Mouse (Mus musculus) CH12.LX (cell line): Measurements from ENCODE around the gene Xrra1. TPM values are rescaled to one million over a fixed set of nuclear protein-coding genes. Genes with fewer than 3 reads are reported as not detected.

ENCODE experiments used
- DNase-seq: peaks from one replicate; pipeline ENCODE4 v3.0.0-alpha.2; 2013; ENCODE audit errors: extremely low read depth
- H3K27ac ChIP-seq: 2 replicates; pipeline ENCODE4 v1.5.1; 2012; ENCODE audit warnings: low read depth, mild to moderate bottlenecking, control low read depth, moderate library complexity; ENCODE audit not compliant: insufficient read depth
- H3K27me3 ChIP-seq: replicated peaks from 2 replicates; pipeline ENCODE3; 2012; ENCODE audit warnings: inconsistent platforms
- H3K36me3 ChIP-seq, 2 experiments: replicated peaks in 1 of 2; 2 replicates each; pipeline versions ENCODE3 to v1.6.1; 2012; ENCODE audit warnings: inconsistent platforms in 1 of 2, low read length in 1 of 2, mild to moderate bottlenecking in 1 of 2, mixed read lengths in 1 of 2, moderate library complexity in 1 of 2; ENCODE audit not compliant: control insufficient read depth in 1 of 2, insufficient read depth in 1 of 2
- H3K4me1 ChIP-seq, 2 experiments: 2 replicates each; pipeline ENCODE4 v1.6.1; 2012; ENCODE audit warnings: inconsistent platforms in 1 of 2, moderate library complexity in 1 of 2; ENCODE audit not compliant: insufficient read depth in 2 of 2, control insufficient read depth in 1 of 2
- H3K4me2 ChIP-seq: 2 replicates; pipeline ENCODE4 v1.6.1; 2012; ENCODE audit warnings: low read depth, mild to moderate bottlenecking, control low read depth; ENCODE audit not compliant: poor library complexity, insufficient read depth, severe bottlenecking
- H3K4me3 ChIP-seq, 3 experiments: fragments of 150-350 bp in 1 of 3; sonication (generic) in 1 of 3; replicated peaks in 1 of 3; 2 replicates each; pipeline versions ENCODE3 to v1.5.1; 2011 to 2012; ENCODE audit warnings: low read depth in 2 of 3, low read length in 2 of 3, mild to moderate bottlenecking in 2 of 3, moderate library complexity in 2 of 3, control low read depth in 1 of 3, improper control_type of control experiment in 1 of 3, inconsistent platforms in 1 of 3, mixed read lengths in 1 of 3; ENCODE audit not compliant: poor library complexity in 1 of 3
- H3K79me2 ChIP-seq: replicated peaks from 2 replicates; pipeline ENCODE4 v1.6.1; 2012; ENCODE audit warnings: mild to moderate bottlenecking, moderate library complexity; ENCODE audit not compliant: control insufficient read depth, poor library complexity, insufficient read depth, severe bottlenecking; ENCODE audit errors: extremely low read depth
- H3K9ac ChIP-seq: 2 replicates; pipeline ENCODE4 v1.6.1; 2012; ENCODE audit warnings: low read depth, mild to moderate bottlenecking, control low read depth, moderate library complexity; ENCODE audit not compliant: insufficient read depth
- H3K9me3 ChIP-seq: replicated peaks from 2 replicates; pipeline ENCODE3; 2012; ENCODE audit warnings: low read length, inconsistent platforms, mixed read lengths
- BHLHE40 ChIP-seq: IDR thresholded peaks from 2 replicates; pipeline ENCODE4 v1.6.1; 2011; ENCODE audit warnings: mild to moderate bottlenecking, low read depth, low read length, improper control_type of control experiment
- CHD2 ChIP-seq: IDR thresholded peaks from 2 replicates; pipeline ENCODE4 v1.6.1; 2011; ENCODE audit warnings: low read length, improper control_type of control experiment
- CTCF ChIP-seq, 2 experiments: IDR thresholded peaks in 1 of 2; conservative IDR thresholded peaks in 1 of 2; 2 replicates each; pipeline ENCODE4 v1.5.1; 2011 to 2012; ENCODE audit warnings: low read depth in 2 of 2, low read length in 2 of 2, improper control_type of control experiment in 1 of 2, inconsistent platforms in 1 of 2, mild to moderate bottlenecking in 1 of 2, moderate library complexity in 1 of 2
- E2F4 ChIP-seq: IDR thresholded peaks from 2 replicates; pipeline ENCODE4 v1.6.1; 2011; ENCODE audit warnings: low read depth, low read length, improper control_type of control experiment; ENCODE audit not compliant: insufficient replicate concordance
- ELF1 ChIP-seq: IDR thresholded peaks from 2 replicates; pipeline ENCODE4 v1.6.1; 2014; ENCODE audit warnings: low read depth, mild to moderate bottlenecking, inconsistent platforms, low read length, improper control_type of control experiment
- EP300 ChIP-seq: IDR thresholded peaks from 2 replicates; pipeline ENCODE4 v1.6.1; 2011; ENCODE audit warnings: low read length, improper control_type of control experiment
- ETS1 ChIP-seq: conservative IDR thresholded peaks from 2 replicates; pipeline ENCODE4 v1.6.1; 2012; ENCODE audit warnings: low read depth, mild to moderate bottlenecking, inconsistent platforms, low read length, improper control_type of control experiment, moderate library complexity
- GABPA ChIP-seq: IDR thresholded peaks from 2 replicates; pipeline ENCODE4 v1.6.1; 2012; ENCODE audit warnings: low read depth, low read length, improper control_type of control experiment, inconsistent platforms; ENCODE audit not compliant: insufficient replicate concordance
- HCFC1 ChIP-seq: IDR thresholded peaks from 2 replicates; pipeline ENCODE4 v1.6.1; 2012; ENCODE audit warnings: low read depth, mild to moderate bottlenecking, inconsistent platforms, low read length, improper control_type of control experiment
- IRF4 ChIP-seq: IDR thresholded peaks from 2 replicates; pipeline ENCODE4 v1.6.1; 2014; ENCODE audit warnings: low read depth, mild to moderate bottlenecking, inconsistent platforms, low read length, improper control_type of control experiment
- JUN ChIP-seq: IDR thresholded peaks from 2 replicates; pipeline ENCODE4 v1.6.1; 2011; ENCODE audit warnings: low read depth, mild to moderate bottlenecking, low read length, improper control_type of control experiment, moderate library complexity; ENCODE audit not compliant: insufficient read depth
- JUND ChIP-seq: conservative IDR thresholded peaks from 2 replicates; pipeline ENCODE4 v1.6.1; 2011; ENCODE audit warnings: low read depth, low read length, improper control_type of control experiment
- KAT2A ChIP-seq: IDR thresholded peaks from 2 replicates; pipeline ENCODE4 v1.6.1; 2012; ENCODE audit warnings: low read length, improper control_type of control experiment, inconsistent platforms; ENCODE audit not compliant: insufficient replicate concordance
- MAX ChIP-seq: IDR thresholded peaks from 2 replicates; pipeline ENCODE4 v1.6.1; 2011; ENCODE audit warnings: low read length, improper control_type of control experiment
- MAZ ChIP-seq: IDR thresholded peaks from 2 replicates; pipeline ENCODE4 v1.6.1; 2012; ENCODE audit warnings: low read depth, mild to moderate bottlenecking, inconsistent platforms, low read length, improper control_type of control experiment, moderate library complexity
- MEF2A ChIP-seq: IDR thresholded peaks from 2 replicates; pipeline ENCODE4 v1.6.1; 2014; ENCODE audit warnings: low read depth, mild to moderate bottlenecking, inconsistent platforms, low read length, improper control_type of control experiment, borderline replicate concordance
- NELFE ChIP-seq: IDR thresholded peaks from 2 replicates; pipeline ENCODE4 v1.6.1; 2011; ENCODE audit warnings: low read depth, low read length, improper control_type of control experiment
- NRF1 ChIP-seq: IDR thresholded peaks from 2 replicates; pipeline ENCODE4 v1.6.1; 2014; ENCODE audit warnings: low read depth, mild to moderate bottlenecking, inconsistent platforms, low read length, improper control_type of control experiment, moderate library complexity
- PAX5 ChIP-seq: IDR thresholded peaks from 2 replicates; pipeline ENCODE4 v1.6.1; 2012; ENCODE audit warnings: low read length, inconsistent platforms, mixed read lengths
- POLR2A ChIP-seq: IDR thresholded peaks from 2 replicates; pipeline ENCODE4 v1.6.1; 2011; ENCODE audit warnings: low read depth, mild to moderate bottlenecking, improper control_type of control experiment, low read length
- RAD21 ChIP-seq: IDR thresholded peaks from 2 replicates; pipeline ENCODE4 v1.6.1; 2011; ENCODE audit warnings: low read depth, mild to moderate bottlenecking, low read length, improper control_type of control experiment, moderate library complexity
- RCOR1 ChIP-seq: conservative IDR thresholded peaks from 2 replicates; pipeline ENCODE4 v1.6.1; 2012; ENCODE audit warnings: low read depth, mild to moderate bottlenecking, inconsistent platforms, low read length, improper control_type of control experiment
- SIN3A ChIP-seq: IDR thresholded peaks from 2 replicates; pipeline ENCODE4 v1.6.1; 2012; ENCODE audit warnings: low read length, improper control_type of control experiment, inconsistent platforms
- SMC3 ChIP-seq: IDR thresholded peaks from 2 replicates; pipeline ENCODE4 v1.6.1; 2011; ENCODE audit warnings: low read depth, low read length, improper control_type of control experiment
- TBP ChIP-seq: conservative IDR thresholded peaks from 2 replicates; pipeline ENCODE4 v1.6.1; 2011; ENCODE audit warnings: low read depth, low read length, improper control_type of control experiment
- TCF12 ChIP-seq: IDR thresholded peaks from 2 replicates; pipeline ENCODE4 v1.6.1; 2014; ENCODE audit warnings: low read depth, mild to moderate bottlenecking, inconsistent platforms, low read length, improper control_type of control experiment
- USF1 ChIP-seq: IDR thresholded peaks from 2 replicates; pipeline ENCODE4 v1.6.1; 2014; ENCODE audit warnings: low read depth, mild to moderate bottlenecking, inconsistent platforms, low read length, improper control_type of control experiment
- USF2 ChIP-seq: conservative IDR thresholded peaks from 2 replicates; pipeline ENCODE4 v1.6.1; 2011; ENCODE audit warnings: low read depth, low read length, improper control_type of control experiment
- ZC3H11A ChIP-seq: IDR thresholded peaks from 2 replicates; pipeline ENCODE4 v1.6.1; 2012; ENCODE audit warnings: low read depth, mild to moderate bottlenecking, inconsistent platforms, low read length, improper control_type of control experiment
- ZKSCAN1 ChIP-seq: IDR thresholded peaks from 2 replicates; pipeline ENCODE4 v1.6.1; 2012; ENCODE audit warnings: low read depth, inconsistent platforms, low read length, improper control_type of control experiment, borderline replicate concordance
- ZMIZ1 ChIP-seq: IDR thresholded peaks from 2 replicates; pipeline ENCODE4 v1.6.1; 2012; ENCODE audit warnings: low read depth, mild to moderate bottlenecking, inconsistent platforms, low read length, improper control_type of control experiment
- ZNF384 ChIP-seq: IDR thresholded peaks from 2 replicates; pipeline ENCODE4 v1.6.1; 2012; ENCODE audit warnings: low read depth, low read length, improper control_type of control experiment, inconsistent platforms
- dilution Hi-C: fragments of 300-500 bp; cut with MboI; formaldehyde crosslinking; loops from 2 replicates; pipeline ENCODE4 v1.14.3; 2020; ENCODE audit warnings: low sequenced_read_pairs; ENCODE audit not compliant: extremely low pct_unique_long_range_greater_than_20kb, extremely low pct_ligation_motif_present
- in situ Hi-C: fragments of 300-500 bp; cut with MboI; formaldehyde crosslinking; loops from 3 replicates; pipeline ENCODE4 v1.14.3; 2019; ENCODE audit warnings: low sequenced_read_pairs, low pct_ligation_motif_present, low pct_unique_long_range_greater_than_20kb, mixed read lengths
- polyA plus RNA-seq: library from polyadenylated mRNA; unstranded; fragments of >175 nt; gene quantifications from 2 replicates; pipeline ENCODE4 v1.2.1, GENCODE M21; 2012; ENCODE audit warnings: low read depth; ENCODE audit not compliant: insufficient read length
- total RNA-seq, 2 experiments: library from RNA; depleted of rRNA; stranded (reverse); fragments of 300-350 nt in 1 of 2; fragments of >200 nt in 1 of 2; gene quantifications; 2 replicates each; pipeline ENCODE4 v1.2.3; 2012 to 2014

Gene Xrra1
- total and polyA plus RNA-seq, 3 experiments, result 0.17 to 0.59 (median 0.49) TPM

DNA sequence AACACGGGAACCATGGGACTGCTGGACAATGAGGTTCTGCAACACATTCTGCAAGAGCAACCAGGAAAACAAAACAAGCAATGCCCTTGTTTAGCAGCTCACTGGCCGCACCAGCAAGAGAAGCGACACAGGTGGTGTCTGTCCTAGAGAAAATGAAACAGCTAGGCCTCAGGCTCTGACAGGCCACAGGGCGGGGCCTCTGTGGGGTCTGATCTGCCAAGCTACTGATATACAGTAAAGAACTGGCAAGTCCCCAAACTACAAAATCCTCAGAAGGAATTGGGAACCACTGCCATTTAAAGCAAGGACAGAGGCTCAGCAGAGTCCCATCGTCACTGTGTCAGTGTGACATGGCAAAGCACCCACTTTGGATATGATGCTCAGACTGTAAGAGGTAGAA is 36.5 kb upstream of the Xrra1 start (continued):
- TF ChIP-seq JUND, result no peak
- no peak for TF ChIP-seq CTCF (conservative IDR thresholded peaks at IDR 0.05 in 1 of 2, IDR thresholded peaks at IDR 0.05 in 1 of 2; ENCODE audit: low read depth in 2 of 2, low read length in 2 of 2)
- no peak for TF ChIP-seq NRF1
- TF ChIP-seq ETS1, result no peak
- no peak for TF ChIP-seq E2F4
- TF ChIP-seq USF2, result no peak
- TF ChIP-seq TBP, result no peak
- TF ChIP-seq ZNF384, result no peak

GRCm38 (mm10) chr7:99823045-99823663 is 35.8 kb upstream of the Xrra1 start:
- H3K9me3 ChIP-seq, result no peaks in the 10 kb centered on the region
- peak overlapping the region; percentile 63 for H3K9ac ChIP-seq
- peaks cover 13 to 43% of the 10 kb centered on the region in 2 experiments for H3K4me1 ChIP-seq
- peak; percentile 62 for DNase-seq
- in situ Hi-C loops, result no loop called here
- peak overlapping the region; percentile 52 to 62 (median 58) for H3K4me3 ChIP-seq
- TF ChIP-seq RAD21, result no peak
- 0 out of 2 replicates have a peak, but pooled peaks have one; percentile 48 for TF ChIP-seq SIN3A
- TF ChIP-seq ELF1, result peak; percentile 69
- peak; percentile 69 for TF ChIP-seq HCFC1
- peak; percentile 54; the same call in 1 of the 2 replicates for TF ChIP-seq POLR2A
- no peak for TF ChIP-seq USF1
- no peak for TF ChIP-seq MAX
- no peak for TF ChIP-seq PAX5
- TF ChIP-seq TCF12, result no peak
- TF ChIP-seq USF2, result no peak
- no peak for TF ChIP-seq BHLHE40
- TF ChIP-seq CHD2, result no peak
- TF ChIP-seq KAT2A, result 0 out of 2 replicates have a peak, but pooled peaks have one; percentile 12
- TF ChIP-seq SMC3, result no peak
- TF ChIP-seq RCOR1, result peak; percentile 35; the same call in 1 of the 2 replicates
- TF ChIP-seq ZC3H11A, result no peak
- no peak for TF ChIP-seq GABPA
- TF ChIP-seq MAZ, result no peak
- TF ChIP-seq ZKSCAN1, result no peak
- no peak for TF ChIP-seq EP300
- no peak for TF ChIP-seq JUN
- TF ChIP-seq ZMIZ1, result peak; percentile 20; the same call in 1 of the 2 replicates
- no peak for TF ChIP-seq ETS1
- TF ChIP-seq E2F4, result no peak
- TF ChIP-seq JUND, result no peak
- TF ChIP-seq TBP, result 0 out of 2 replicates have a peak, but pooled peaks have one; percentile 55
- 0 out of 2 replicates have a peak, but pooled peaks have one; percentile 20 for TF ChIP-seq IRF4
- TF ChIP-seq NELFE, result peak; percentile 39; the same call in 1 of the 2 replicates
- TF ChIP-seq MEF2A, result 0 out of 2 replicates have a peak, but pooled peaks have one; percentile 1
- TF ChIP-seq, all 38 proteins: peak for 11
- dilution Hi-C loops, result no loop called here
- peaks cover 0 to 6% of the 10 kb centered on the region in 2 experiments for H3K36me3 ChIP-seq
- H3K27ac ChIP-seq, result peak overlapping the region; percentile 67
- H3K79me2 ChIP-seq, result peaks cover 22% of the 10 kb centered on the region
- H3K27me3 ChIP-seq, result no peaks in the 10 kb centered on the region
- peak overlapping the region; percentile 65 for H3K4me2 ChIP-seq
